ENCODE assay signal across 8 mouse cellular contexts in genomic region chr14:58075433-58076029, GRCm38 (mm10). TPM values are rescaled to one million over a fixed set of nuclear protein-coding genes. Genes with fewer than 3 reads are reported as not detected.
DNase-seq lines count a peak whose midpoint lies in the region; ATAC-seq and TF ChIP-seq lines count a peak whose summit lies in the region.

No protein-coding gene starts in this region.

- no peak for ATAC-seq in megakaryocyte, adult 5-6 weeks (ENCODE audit: poor library complexity, severe bottlenecking)
- no peak for ATAC-seq in liver, embryonic 16.5 days (ENCODE audit: low read depth)
- ATAC-seq in inflammation-experienced regulatory T-cells, adult 6 months = no peak

- TF ChIP-seq CTCF in heart, adult 2 months (IDR thresholded peaks at IDR 0.05) = peak; percentile 24; the same call in 1 of the 2 replicates

- no peak for TF ChIP-seq POLR2A in heart, adult 2 months (IDR thresholded peaks at IDR 0.05; ENCODE audit: insufficient read depth, low read depth, low read length)

- H3K79me2 ChIP-seq in heart, adult 2 months (replicated peaks; ENCODE audit: control insufficient read depth, insufficient read depth, low read length) = no peaks in the 10 kb centered on the region

- intact Hi-C loops in heart, adult 2 months (cut with DNase I) = loop anchor here (5.0 to 10.0 kb wide), 2 partner anchors 142 to 719 kb away; no protein-coding TSS in a partner anchor

- H3K9me3 ChIP-seq in megakaryocyte, embryonic 14.5 days = peaks cover 4% of the 10 kb centered on the region; the same call in 1 of the 2 replicates
- no peaks in the 10 kb centered on the region for H3K9me3 ChIP-seq in liver, embryonic 16.5 days (replicated peaks; ENCODE audit: control insufficient read depth, low read length)

- H3K27me3 ChIP-seq in megakaryocyte, embryonic 14.5 days (replicated peaks) = peaks cover 94% of the 10 kb centered on the region
- peaks cover 17% of the 10 kb centered on the region for H3K27me3 ChIP-seq in heart, adult 2 months (ENCODE audit: control insufficient read depth, insufficient read depth, low read length)
- peaks cover 82% of the 10 kb centered on the region for H3K27me3 ChIP-seq in liver, embryonic 16.5 days (ENCODE audit: control insufficient read depth, insufficient read depth, low read depth, low read length)

- no peak for TF ChIP-seq EP300 in heart, adult 2 months (IDR thresholded peaks at IDR 0.05; ENCODE audit: insufficient read depth, low read depth, low read length)

- no peak overlapping the region; the same call in 1 of the 2 replicates for H3K27ac ChIP-seq in heart, adult 2 months
- no peak overlapping the region for H3K27ac ChIP-seq in liver, embryonic 16.5 days (ENCODE audit: low read length)

- peak overlapping the region; percentile 70 for H3K9ac ChIP-seq in heart, adult 2 months (ENCODE audit: low read depth, low read length)
- no peak overlapping the region for H3K9ac ChIP-seq in liver, embryonic 16.5 days (ENCODE audit: low read depth, low read length)

- DNase-seq in cerebellum, adult 9-11 months = peak; percentile 81
- DNase-seq in heart, adult 2 months = peak; percentile 33 to 51
- peak; percentile 40 for DNase-seq in kidney, adult 9 months
- peak; percentile 28 for DNase-seq in right cerebral cortex, postnatal 4 days

- H3K4me1 ChIP-seq in megakaryocyte, embryonic 14.5 days = peaks cover 58% of the 10 kb centered on the region
- peaks cover 1% of the 10 kb centered on the region; the same call in 1 of the 2 replicates for H3K4me1 ChIP-seq in heart, adult 2 months (ENCODE audit: control insufficient read depth, insufficient read depth, low read length)
- no peaks in the 10 kb centered on the region; the same call in none of the 2 replicates for H3K4me1 ChIP-seq in liver, embryonic 16.5 days (ENCODE audit: control insufficient read depth, low read depth, low read length)

- under 1% methylated on average over 31 of the region's 31 CpGs for WGBS in heart, adult 2 months
- under 1% methylated on average over 31 of the region's 31 CpGs for WGBS in liver, embryonic 16.5 days (ENCODE audit: insufficient replicate concordance)

- H3K4me3 ChIP-seq in megakaryocyte, embryonic 14.5 days (replicated peaks) = peak overlapping the region; percentile 91
- H3K4me3 ChIP-seq in heart, adult 2 months = peak overlapping the region; percentile 67
- H3K4me3 ChIP-seq in liver, embryonic 16.5 days (ENCODE audit: low read depth, low read length) = peak overlapping the region; percentile 53

- no peaks in the 10 kb centered on the region for H3K36me3 ChIP-seq in megakaryocyte, embryonic 14.5 days (replicated peaks; ENCODE audit: low read length)
- H3K36me3 ChIP-seq in heart, adult 2 months (ENCODE audit: control insufficient read depth, insufficient read depth, low read length) = no peaks in the 10 kb centered on the region
- H3K36me3 ChIP-seq in liver, embryonic 16.5 days (ENCODE audit: control insufficient read depth, insufficient read depth) = no peaks in the 10 kb centered on the region

- H3K4me2 ChIP-seq in liver, embryonic 16.5 days (ENCODE audit: low read depth, low read length) = peak overlapping the region; percentile 53

RNA-seq across cellular contexts. Expression of gene Fgf9, which starts 5.2 kb away (rescaled TPM):
- not detected in 2 replicates for polyA plus RNA-seq in megakaryocyte, embryonic 14.5 days (2012; ENCODE audit: insufficient read depth, low replicate concordance)
- total RNA-seq in megakaryocyte, adult 5-6 weeks (2015) = not detected in 2 replicates
- total RNA-seq in megakaryocyte, adult 5-6 weeks (2017) = not detected in 2 replicates
- total RNA-seq in heart, adult 2 months (2021) = 10 to 100 TPM in 1 of 2 experiments, 1 to 10 TPM in 1; 7.6 to 11.1 TPM
- polyA plus RNA-seq in heart, adult 2 months (2012; rRNA removed) = 4.5 and 5.6 TPM in 2 replicates
- 0.37 and 0.45 TPM in 2 replicates for polyA plus RNA-seq in liver, embryonic 16.5 days (2015; fragmentation: Nextera tagmentation; extraction: Ambion mirVana)
- polyA plus RNA-seq in inflammation-experienced regulatory T-cells, adult 6 months (2017; shearing (Covaris generic)) = not detected

Comparison
In these comparisons a context has a peak if more than half of its experiments do, and no peak if none do; other contexts are left out.
1. DNase-seq: peak in every context shown above with its lines; median percentile 81 in cerebellum, adult 9-11 months; 42 in heart, adult 2 months; 40 in kidney, adult 9 months; 28 in right cerebral cortex, postnatal 4 days.